Mouse (Mus musculus) erythroblast, adult 5-6 weeks (primary cell): ENCODE results near the gene Chmp2b. TPM values are rescaled to one million over a fixed set of nuclear protein-coding genes. Genes with fewer than 3 reads are reported as not detected.

Experiments
- ATAC-seq: replicated peaks from 2 replicates; pipeline ENCODE4 v1.8.0; 2016; ENCODE audit warnings: moderate number of reproducible peaks, mild to moderate bottlenecking, moderate TSS enrichment, inconsistent platforms; ENCODE audit not compliant: poor library complexity, low FRiP score, severe bottlenecking
- total RNA-seq, 2 experiments: library from RNA; stranded (forward) in 1 of 2; stranded (reverse) in 1 of 2; fragments of 150-400 nt in 1 of 2; fragments of 200-764, 138-1000 nt in 1 of 2; gene quantifications; 2 replicates each; pipeline versions ENCODE4 v1.2.3 to v1.2.4; 2015 to 2017; ENCODE audit warnings: low replicate concordance in 2 of 2

Gene Chmp2b
- 21.3 and 24.2 TPM in 2 replicates for total RNA-seq (2015; ENCODE audit: low replicate concordance)
- 5.6 and 6.5 TPM in 2 replicates for total RNA-seq (2017; ENCODE audit: low replicate concordance)

DNA sequence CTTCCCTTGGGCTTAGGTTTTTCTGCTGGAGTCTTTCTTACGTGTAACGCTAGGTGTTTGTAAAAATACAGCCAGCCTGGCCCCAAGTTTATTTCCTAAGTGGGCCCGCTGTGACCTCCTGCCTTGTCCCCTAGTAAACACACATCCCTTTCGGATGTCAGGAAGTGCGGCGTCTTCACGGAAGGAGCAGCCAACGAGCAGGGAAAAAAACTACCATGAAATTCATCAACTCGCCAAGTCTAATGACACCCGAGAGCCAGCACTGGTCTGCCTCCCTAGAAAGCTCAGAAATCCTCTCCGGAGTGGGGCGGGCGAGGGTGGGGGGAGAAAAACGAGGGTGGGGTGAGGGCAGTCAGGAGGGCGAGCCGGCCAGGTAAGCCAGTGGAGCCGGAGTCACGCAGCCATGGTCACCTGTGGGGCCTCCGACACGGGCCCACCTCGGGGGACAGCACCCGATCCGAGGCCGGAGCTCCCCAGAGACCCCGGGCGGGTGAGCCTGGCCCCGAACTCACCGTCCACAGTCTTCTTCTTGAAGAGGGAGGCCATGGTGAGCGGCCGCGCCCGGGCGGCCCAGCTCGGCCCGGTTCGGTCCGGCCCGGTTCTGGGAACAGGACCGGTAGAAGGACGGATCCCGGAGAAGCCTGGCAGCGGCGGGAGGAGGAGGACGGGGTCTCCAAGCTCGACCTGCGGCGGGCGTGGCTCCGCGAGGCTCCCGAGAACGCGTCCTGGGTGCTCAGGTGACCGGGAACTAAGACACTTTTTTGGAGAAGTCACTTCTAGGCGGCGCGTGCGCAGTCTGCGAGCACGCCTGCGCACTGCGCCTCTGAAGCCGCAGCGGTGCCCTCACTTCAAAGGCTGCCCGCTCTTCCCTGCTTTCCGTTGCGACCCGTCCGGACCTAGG, at the start of gene Chmp2b:
Gene Chmp2b (minus strand): TSS at position 764 of the 901 bp plus-strand sequence.
- peak; percentile 95 for ATAC-seq

DNA sequence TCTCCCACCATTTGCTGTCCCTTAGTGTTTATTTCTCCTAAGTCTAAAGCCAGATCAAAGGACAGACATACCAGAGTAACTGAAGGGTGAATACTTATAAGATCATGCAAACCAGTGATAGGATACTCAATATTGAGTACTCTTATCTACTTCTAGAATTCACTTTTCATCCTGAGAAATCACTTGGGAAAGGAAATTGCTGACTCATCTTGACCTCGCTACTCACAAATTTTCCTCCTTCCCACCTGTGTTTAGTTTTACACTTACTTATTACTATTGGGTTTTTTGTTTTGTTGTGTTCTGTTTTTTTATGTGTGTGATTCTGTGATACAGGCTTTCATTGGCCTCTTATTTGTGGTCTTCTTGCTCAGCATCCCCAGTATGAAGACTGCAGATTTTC, 49.2 kb upstream of the Chmp2b start:
- no peak for ATAC-seq

DNA sequence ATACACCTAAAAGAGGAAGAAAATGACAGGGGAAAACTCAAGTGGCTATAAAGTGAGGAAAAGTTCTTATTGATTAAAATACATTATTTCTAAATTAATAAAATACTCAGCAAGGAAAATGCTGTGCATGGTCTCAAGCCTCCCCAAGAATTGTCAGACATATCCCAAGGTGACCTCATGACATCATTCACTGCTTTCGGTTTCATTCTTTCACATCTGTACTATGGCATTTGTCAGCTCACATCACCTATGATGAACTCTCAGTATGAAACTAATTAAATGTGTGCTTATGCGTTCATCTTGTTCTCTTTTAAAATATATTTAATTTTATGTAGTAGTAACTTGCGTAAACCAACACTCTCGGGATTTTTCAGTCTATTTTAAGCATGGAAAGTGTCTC, 38.3 kb upstream of the Chmp2b start:
- no peak for ATAC-seq

DNA sequence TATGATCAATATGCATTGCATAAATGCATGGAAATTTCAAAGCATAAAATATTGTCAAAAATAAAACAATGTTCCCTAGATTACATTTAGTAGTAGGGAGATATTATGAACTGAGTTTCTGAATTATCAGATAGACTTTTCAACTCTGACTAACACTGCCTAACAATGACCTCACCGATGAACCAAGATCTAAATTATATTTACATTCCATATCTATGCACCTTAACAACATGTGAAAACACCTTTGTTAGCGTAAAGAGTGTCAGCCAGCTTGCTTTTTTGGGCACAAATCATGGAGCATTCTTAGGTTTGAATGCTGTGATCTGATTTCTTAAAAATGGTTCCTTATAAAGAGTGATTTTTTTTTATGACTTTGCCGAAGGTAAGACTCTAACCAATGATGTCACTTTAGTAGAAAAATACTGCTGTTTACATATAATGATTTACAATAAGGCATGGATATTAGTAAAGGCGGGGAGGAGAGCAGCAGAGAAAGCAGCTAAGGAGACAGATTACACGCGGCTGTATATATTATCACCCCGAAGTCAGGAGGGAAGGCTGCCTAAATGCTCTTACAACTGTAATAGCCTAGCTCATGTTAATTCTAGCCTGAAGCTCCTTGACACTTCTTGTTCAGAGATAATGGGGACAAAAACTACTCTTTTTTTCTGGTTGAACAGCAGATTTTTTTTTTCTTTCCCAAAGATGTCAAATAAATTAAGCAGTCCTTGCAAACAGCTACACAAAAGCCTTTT, 23.8 kb upstream of the Chmp2b start:
- no peak for ATAC-seq

DNA sequence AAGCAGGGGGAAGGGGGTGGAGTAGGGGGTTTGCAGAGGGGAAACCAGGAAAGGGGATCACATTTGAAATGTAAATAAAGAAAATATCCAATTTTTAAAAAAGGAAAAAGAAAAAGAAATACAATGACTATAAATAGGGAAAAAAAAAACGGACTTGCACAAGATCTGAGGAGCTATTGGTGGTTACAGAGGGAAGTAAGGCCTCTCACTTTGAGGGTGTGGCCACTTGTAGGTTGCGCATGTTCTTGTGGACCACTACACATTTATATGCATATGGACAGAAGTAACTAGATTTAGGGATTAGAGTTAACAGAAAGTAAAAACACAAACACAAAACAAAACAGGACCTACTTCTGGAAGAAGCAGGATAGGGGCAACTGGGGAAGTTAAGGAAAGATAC, 23.2 kb upstream of the Chmp2b start:
- ATAC-seq = no peak

DNA sequence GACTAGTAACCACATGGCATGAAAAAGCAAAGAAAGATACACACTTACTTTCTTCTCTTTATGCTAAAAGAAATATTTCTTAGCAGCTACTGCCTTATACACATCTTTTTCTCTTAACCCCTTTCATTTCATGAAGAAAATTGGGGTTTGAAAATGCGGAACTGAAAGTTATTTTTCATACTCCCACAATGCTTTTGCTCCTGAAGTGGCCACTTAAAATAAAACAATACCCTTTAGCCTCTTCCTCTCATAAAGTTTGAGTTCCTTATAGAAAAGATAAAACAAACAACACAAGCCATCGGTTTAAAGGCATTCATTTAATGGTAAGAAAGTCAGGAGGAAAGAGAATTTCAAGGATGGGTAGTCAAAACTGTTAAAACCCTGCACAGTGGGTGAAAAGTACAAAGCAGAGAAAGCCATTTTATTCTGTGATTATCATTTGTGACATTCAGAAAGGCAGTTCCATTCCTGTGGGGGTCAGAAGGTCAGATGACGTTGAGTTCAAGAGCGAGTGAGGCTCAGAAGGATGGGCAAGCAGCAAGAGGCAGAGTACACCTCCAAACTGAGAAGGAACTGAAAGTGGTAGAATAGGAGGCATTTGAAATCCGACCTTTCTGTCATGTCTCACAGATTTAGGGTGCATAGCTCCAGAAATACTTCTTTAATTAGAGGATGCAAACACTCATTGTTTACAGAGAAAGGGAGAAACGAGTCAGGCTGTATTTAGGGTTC, 14.9 kb upstream of the Chmp2b start:
- no peak for ATAC-seq

DNA sequence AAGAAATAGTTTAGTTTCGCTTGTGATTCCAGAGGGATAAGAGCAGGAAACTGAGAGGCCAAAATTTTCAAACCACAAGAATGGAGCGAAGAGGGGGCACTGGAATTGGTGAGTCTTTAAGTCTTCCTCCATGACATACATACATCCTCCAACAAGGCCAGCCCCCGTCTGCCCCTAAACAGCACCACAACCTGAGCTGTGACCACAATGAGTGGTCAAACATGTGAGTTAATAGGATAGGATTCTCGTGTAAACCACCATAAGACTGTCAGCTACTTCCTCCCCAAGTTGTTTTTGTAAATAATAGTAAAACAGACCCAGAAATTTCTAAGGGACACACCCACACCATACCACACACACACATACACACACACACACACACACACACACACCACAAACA, 6.3 kb upstream of the Chmp2b start:
- ATAC-seq = no peak

DNA sequence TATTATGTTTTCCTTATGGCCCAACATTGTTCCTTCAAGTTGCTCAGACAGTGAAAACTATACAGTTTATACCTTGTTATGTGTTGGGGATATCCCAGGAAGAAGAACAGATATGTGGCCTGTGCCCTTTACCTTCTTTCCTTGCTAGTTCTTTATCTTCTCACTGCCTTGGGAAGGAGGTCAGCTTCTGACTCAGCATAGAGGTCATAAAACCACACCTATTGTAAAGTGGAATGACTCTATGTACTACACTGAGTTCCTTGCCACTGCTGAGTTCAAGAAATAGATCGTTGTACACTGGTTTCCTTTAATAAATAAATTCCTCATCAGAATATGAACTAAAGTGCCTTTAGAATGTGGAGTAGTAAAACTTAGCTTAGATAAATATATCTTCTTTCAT, 2.4 kb upstream of the Chmp2b start:
- ATAC-seq = no peak

DNA sequence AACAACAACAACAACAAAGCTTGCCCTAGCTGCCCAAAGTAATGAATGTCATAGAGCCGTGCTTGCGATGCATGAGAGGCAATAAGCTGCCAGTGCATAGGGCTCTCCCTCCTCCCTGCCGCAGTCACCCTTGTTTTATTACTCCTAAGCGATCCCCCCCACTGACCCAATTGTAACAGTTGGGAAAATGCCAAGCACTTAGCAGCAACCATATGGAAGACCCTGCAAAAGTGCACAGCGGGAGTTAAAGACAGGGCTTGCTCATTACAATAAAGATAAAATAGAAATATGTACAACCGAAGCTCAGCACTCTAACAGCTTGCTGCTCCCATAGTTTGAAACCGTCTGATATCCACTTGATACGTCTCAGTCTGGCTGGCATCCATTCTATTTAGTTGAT, 1.8 kb upstream of the Chmp2b start:
- ATAC-seq = no peak

DNA sequence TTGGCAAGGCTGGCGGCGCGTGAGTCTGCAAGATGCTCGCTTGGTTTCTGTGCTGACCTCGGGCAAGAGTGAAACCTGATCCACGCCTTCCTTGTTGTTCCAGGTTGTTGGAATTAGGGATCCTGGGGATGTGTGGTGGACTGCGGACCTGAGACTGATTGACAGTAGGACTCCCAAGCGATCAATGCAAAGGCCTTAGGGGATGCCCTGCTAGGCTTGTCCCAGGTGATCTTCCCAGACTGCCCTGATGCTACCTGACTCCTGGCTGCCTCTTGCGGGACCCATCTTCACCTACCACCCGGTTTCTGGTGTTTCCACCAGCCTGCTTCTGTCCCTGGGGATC, 309 bp upstream of the Chmp2b start:
- 0 out of 2 replicates have a peak, but pooled peaks have one; percentile 35 for ATAC-seq

DNA sequence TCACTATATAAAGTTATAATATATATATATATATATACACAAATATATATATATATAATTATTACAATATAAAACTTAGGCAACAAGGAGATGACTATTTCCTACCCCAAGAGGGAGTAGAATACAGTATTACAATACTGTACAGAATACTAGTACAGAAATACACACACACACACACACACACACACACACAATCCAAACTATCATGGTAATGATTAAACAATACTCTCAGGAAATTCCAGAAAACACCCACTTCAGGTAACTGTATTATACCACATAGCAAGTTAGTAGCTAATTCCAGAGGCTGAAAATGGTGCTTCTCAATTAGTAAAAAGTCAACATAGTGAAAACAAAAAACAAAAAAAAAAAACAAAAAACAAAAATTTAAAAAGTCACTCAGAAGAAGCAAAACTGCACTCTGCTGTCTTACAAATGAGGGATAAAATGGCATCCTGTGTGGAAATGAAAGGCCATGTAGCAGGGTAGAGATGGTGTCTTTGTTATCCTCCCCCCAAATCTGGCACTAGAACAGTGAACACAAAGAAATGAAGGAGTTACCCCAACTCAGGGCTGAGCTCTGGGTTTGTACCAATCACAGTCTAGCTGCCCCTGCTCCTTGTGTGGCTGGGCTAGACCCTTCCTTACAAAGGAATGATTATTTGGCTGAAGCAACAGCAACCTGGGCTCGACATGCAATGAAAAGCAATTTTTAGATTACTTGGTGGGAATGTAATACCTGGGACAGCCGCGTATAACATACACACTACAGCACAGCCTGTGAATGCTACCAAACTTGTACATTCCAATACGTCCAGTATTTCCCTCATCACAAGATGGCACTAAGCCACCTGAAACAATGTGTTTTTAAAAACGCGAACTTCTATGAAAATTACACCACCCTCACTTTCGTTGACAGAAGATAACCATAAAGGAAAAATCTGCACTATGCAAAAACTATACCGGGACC, 1.2 kb downstream of the Chmp2b start:
- ATAC-seq = no peak

DNA sequence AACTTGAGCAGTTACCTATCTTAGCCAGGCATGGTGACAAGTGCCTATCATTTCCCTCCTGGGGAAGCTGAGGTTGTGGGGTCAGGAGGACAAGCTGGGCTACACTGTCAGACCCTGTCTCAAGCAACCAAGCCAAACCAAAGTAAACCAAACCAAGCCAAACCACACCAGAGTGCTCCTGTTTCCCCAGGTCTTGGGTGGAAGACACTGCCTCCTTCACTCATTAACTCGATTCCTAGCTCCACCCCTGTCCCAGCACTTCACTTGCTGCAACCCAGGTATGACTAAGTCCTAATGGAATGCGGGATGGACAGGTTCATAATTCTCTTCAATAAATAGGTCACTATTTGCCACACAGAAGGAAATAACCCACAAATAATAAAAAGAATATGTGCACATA, 2.9 kb downstream of the Chmp2b start:
- no peak for ATAC-seq

DNA sequence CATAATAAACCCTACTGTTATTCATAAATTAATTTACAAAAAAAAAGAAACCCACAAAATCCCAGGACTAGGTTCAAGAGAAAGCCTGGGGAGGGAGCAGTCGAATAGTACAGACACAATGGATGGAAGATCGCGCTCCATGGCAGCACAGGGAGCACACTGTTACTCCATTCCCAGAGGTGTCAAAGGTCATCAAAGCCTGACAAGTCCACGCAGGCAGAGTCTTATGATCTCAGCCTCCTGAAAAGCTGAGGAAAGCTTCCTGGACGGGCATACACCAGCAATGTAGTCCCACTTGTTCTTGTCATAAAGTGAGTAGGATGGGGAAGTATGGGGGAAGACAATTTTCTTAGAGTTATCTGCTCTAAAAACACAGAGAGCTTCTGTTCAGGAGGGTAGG, 5.2 kb downstream of the Chmp2b start:
- ATAC-seq = no peak

DNA sequence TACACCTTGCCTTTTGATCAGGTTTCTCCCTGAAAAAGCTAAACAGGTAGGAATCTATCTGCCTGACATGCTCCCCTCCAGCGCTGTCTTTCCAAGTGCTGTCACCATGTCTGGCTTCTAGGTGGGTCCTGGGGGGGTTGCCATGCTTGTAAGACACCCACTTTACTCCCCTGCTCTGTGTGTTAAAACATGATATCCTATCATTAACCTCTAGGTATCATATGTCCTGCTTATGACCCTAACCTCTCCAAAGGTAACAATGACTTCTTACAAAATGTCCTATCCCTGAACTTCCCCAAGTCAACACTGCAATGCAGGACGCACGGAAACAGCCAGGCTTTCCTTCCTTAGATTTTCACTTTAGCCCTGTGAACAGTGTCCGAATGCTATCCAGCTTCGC, 8.3 kb downstream of the Chmp2b start:
- no peak for ATAC-seq

DNA sequence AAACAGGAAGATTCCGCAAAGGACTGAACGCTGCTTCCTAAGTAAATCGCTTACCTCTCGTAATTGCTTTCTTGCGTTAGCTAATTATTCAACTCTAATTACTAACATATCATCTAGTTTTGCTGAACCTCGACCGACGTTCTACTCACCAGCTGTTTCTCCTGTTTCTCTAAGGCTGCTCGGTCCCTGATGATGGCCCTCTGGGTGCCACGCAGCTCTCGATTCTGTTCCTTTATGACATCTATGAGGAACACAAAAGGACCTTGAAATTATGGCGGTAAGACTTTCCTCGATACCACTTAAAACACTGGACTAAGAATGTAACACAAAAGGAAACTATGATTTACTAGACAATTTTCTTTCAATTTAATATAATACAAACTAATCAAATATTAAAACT, 11.7 kb downstream of the Chmp2b start:
- ATAC-seq = no peak

DNA sequence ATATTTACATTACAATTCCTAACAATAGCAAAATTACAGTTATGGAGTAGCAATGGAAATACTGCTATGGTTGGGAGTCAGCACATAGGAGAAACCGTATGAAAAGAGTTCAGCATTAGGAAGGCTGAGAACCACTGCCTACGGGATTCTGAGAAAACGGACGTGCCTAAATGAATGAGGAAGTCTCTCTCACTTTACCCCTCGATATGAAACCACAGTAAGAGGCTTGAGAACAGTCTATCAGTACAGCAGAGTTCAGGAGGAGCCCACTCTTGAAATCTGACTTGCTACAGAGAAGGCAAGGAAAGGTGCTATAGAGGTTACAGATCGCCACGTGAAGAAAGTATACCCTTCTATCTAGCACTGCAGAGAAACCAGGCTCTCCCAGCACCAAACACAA, 13.6 kb downstream of the Chmp2b start:
- ATAC-seq = no peak

DNA sequence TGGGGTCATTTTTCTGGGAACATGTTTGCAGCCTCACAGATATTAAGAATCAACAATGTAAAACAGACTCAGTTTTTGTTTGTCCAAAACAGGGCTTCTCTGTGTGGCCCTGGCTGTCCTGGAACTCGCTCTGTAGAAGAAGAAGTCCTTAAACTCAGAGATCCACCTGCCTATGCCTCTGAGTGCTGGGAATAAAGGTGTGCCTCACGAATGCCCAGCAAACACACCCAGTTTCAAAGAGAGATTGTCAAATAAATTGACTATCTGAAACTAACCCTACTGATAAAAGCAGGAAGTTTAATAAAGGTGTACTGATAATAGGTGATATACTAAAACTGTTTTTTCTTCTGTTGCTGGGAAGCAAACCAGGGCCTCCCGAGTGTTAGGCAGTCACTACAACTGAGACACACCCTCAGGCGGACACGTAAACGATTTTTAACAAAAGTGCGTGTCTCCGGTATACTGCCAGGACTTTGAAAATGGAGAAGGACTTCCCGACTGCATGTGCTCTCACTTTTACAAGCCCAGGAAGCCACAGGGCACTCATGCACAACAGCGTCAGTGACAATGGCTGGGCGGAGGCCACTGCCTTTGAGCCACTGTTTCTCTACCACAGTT, 18.7 kb downstream of the Chmp2b start:
- no peak for ATAC-seq

DNA sequence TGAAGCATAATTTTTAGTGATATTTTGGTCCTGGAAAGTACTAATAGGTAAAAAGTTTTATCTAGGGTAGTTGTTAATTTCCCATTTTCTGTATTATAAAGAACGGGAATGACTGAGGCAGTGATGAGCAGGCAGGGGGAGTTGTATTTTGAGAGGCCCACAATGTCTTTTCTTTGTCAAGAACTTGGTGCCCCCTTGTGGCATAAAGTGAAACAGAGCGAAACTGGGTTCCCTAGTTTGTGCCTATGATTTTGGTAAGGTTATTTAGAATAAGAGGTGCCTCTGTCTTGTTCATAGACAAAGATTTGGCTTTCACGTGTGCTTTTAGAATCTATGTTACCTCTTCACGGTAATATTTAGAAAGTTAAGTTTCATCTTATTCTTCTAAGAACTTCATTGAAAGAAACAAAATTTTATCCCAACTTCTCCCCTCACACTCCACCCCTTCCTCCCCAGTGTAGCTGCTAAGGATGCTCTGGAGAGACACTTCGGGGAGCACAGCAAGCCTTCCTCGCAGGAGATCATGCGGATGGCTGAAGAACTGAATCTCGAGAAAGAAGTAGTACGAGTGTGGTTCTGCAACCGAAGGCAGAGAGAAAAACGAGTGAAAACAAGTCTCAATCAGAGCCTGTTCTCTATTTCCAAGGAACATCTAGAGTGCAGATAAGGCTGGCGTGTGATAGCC, 29.1 kb downstream of the Chmp2b start:
- no peak for ATAC-seq
